Mouse (Mus musculus) stomach, postnatal 0 days (tissue): ENCODE results near the gene Afmid. TPM values are rescaled to one million over a fixed set of nuclear protein-coding genes. Genes with fewer than 3 reads are reported as not detected.

Source experiments
- ATAC-seq: fragments of 200-750 bp; cut with Nextera tagmentation; 2 replicates; pipeline ENCODE4 v1.8.0; 2017; ENCODE audit not compliant: low FRiP score, low TSS enrichment
- DNase-seq: peaks from one replicate; pipeline ENCODE4 v3.0.0-alpha.2; 2016; ENCODE audit warnings: low spot score
- H3K27ac ChIP-seq: fragments of 300-500 bp; sonication (generic); replicated peaks from 2 replicates; pipeline ENCODE4 v1.5.1; 2014; ENCODE audit warnings: mild to moderate bottlenecking, control low read depth
- H3K27me3 ChIP-seq: fragments of 300-500 bp; sonication (generic); 2 replicates; pipeline ENCODE4 v1.6.1; 2014; ENCODE audit warnings: low read length; ENCODE audit not compliant: control insufficient read depth, insufficient read depth
- H3K36me3 ChIP-seq: fragments of 300-500 bp; sonication (generic); 2 replicates; pipeline ENCODE4 v1.6.1; 2014; ENCODE audit warnings: low read length, mixed read lengths; ENCODE audit not compliant: control insufficient read depth, insufficient read depth
- H3K4me1 ChIP-seq: fragments of 300-500 bp; sonication (generic); replicated peaks from 2 replicates; pipeline ENCODE4 v1.6.1; 2014; ENCODE audit warnings: antibody characterized with exemption; ENCODE audit not compliant: control insufficient read depth, insufficient read depth
- H3K4me2 ChIP-seq: fragments of 300-500 bp; sonication (generic); replicated peaks from 2 replicates; pipeline ENCODE4 v1.6.1; 2014; ENCODE audit warnings: low read depth, mild to moderate bottlenecking, control low read depth, moderate library complexity
- H3K4me3 ChIP-seq: fragments of 300-500 bp; sonication (generic); 2 replicates; pipeline ENCODE4 v1.5.1; 2014; ENCODE audit warnings: low read depth, low read length, control low read depth
- H3K9ac ChIP-seq: fragments of 300-500 bp; sonication (generic); 2 replicates; pipeline ENCODE4 v1.6.1; 2014; ENCODE audit warnings: mild to moderate bottlenecking, low read length, control low read depth, mixed read lengths
- H3K9me3 ChIP-seq: fragments of 300-500 bp; sonication (generic); 2 replicates; pipeline ENCODE4 v1.6.1; 2016; ENCODE audit warnings: low read length; ENCODE audit not compliant: control insufficient read depth
- CTCF ChIP-seq: IDR thresholded peaks from 2 replicates; pipeline ENCODE4 v1.5.1; 2016; ENCODE audit warnings: antibody characterized with exemption, low read depth, mild to moderate bottlenecking, moderate library complexity
- EP300 ChIP-seq: optimal IDR thresholded peaks from 2 replicates; pipeline ENCODE3; 2016; ENCODE audit warnings: antibody characterized with exemption
- WGBS: fragments of 180-500 bp; shearing (Covaris S2); extraction: QIAGEN DNeasy Blood & Tissue Kit; methylation state at CpG from one replicate; pipeline ENCODE4 v1.1.7; 2014; 5-methylcytosine and 5-hydroxymethylcytosine counted together
- polyA plus RNA-seq: library from polyadenylated mRNA; unstranded; fragments of >200 nt; fragmentation: Nextera tagmentation; extraction: Ambion mirVana; gene quantifications from 2 replicates; pipeline ENCODE4 v1.2.1, GENCODE M21; 2015

The Afmid gene
- polyA plus RNA-seq, 1 experiment from 2014 or later: 5.7 TPM

DNA sequence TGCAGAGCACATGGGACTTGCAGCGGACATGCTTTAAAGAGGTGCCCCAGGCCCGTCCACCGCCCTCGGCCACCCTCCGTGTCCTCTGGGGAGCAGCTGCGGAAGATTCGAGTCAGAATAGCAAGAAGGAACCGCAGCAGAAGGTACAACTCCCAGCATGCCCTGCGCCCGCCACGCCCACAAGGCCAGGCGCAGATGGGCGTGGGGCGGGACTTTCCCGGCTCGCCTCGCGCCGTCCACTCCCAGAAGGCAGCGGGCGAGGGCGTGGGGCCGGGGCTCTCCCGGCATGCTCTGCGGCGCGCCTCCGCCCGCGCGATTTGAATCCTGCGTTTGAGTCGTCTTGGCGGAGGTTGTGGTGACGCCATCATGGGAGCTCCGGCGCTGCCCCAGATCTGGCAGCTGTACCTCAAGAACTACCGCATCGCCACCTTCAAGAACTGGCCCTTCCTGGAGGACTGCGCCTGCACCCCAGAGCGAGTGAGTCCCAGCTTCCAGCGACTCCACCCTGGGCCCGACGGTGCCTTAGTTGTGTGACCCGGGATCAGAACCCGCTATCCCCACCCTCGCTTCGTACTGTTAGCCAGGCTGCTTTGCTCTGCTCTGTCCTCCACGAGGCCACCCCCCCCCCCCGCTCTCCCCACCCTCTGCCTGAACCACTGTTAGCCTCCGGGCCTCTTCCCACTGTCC is 23.4 kb downstream of the Afmid start, which contains the start of gene Birc5:
Gene Birc5 (plus strand): TSS at position 267 of the 687 bp plus-strand sequence.
- Histone ChIP-seq H3K4me3 (peak within 1 kb of the TSS; percentile 61), H3K4me2 (peak within 1 kb of the TSS; percentile 89), H3K9ac (peak within 1 kb of the TSS; percentile 80), H3K4me1 (peaks cover 9% of the 10 kb centered on the region; the same call in 1 of the 2 replicates), H3K27me3 (no peaks in the 10 kb centered on the region), H3K36me3 (no peaks in the 10 kb centered on the region), H3K9me3 (no peaks in the 10 kb centered on the region), H3K27ac (peak within 1 kb of the TSS; percentile 96)
- DNase-seq: peak; percentile 98
- TF ChIP-seq EP300 (no peak), CTCF (no peak; the same call in 1 of the 2 replicates)
- 0% methylated on average over 51 of the region's 51 CpGs for whole genome bisulfite sequencing
- ATAC-seq: peak; percentile 93

DNA sequence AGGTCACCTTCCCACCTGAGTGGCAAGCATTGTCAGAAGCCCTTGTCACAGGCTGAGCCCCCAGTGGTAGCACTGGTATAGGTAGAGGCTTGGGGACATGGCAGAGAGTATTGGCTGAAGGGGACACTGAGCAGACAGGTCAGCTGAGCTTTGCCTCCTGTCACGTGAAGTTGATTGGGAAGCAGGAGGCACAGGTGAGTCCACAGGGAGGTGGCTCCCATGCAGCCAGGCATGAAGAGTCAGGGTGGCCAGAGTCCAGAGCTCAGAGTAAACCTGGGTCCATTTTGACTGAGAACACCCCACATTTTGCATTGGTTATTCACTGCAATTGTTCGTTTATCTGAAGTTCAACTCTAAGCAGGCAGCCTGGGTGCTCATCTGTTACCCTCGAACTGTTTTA is 27.2 kb downstream of the Afmid start:
- DNase-seq: no peak
- no peak overlapping the region for H3K4me2 ChIP-seq
- H3K4me1 ChIP-seq: peaks cover 9% of the 10 kb centered on the region; the same call in 1 of the 2 replicates
- no peak overlapping the region for H3K27ac ChIP-seq
- 75% methylated on average over 3 of the region's 3 CpGs for WGBS
- H3K9ac ChIP-seq: no peak overlapping the region
- TF ChIP-seq EP300 (no peak), CTCF (no peak)
- no peaks in the 10 kb centered on the region for H3K9me3 ChIP-seq
- H3K4me3 ChIP-seq: no peak overlapping the region
- H3K27me3 ChIP-seq: no peaks in the 10 kb centered on the region
- ATAC-seq: no peak
- no peaks in the 10 kb centered on the region; the same call in 1 of the 2 replicates for H3K36me3 ChIP-seq

DNA sequence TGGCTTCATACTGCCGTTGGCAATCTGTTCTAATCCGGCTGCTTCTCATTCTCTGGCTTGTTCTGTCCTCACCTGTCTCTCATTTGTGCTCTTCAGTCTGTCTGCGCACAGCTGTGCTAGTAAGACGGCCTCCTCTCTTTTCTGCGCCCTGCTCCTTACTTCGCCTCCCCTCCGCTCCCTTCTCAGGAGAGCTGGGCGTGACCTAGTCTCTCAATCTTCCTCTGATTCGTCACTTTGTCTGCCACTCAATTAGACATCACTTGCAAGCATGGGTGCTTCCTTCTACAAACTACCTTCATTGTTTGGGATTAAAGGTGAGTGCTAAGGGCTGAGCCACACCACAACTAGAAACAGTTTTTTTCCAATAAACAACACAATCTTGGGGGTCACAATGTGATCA is 28.5 kb downstream of the Afmid start:
- Histone ChIP-seq H3K9me3 (no peaks in the 10 kb centered on the region), H3K27me3 (no peaks in the 10 kb centered on the region), H3K9ac (no peak overlapping the region), H3K27ac (no peak overlapping the region), H3K36me3 (no peaks in the 10 kb centered on the region; the same call in 1 of the 2 replicates), H3K4me3 (no peak overlapping the region), H3K4me1 (peaks cover 3% of the 10 kb centered on the region; the same call in 1 of the 2 replicates), H3K4me2 (no peak overlapping the region)
- no peak for ATAC-seq
- 93% methylated on average over 9 of the region's 9 CpGs for WGBS
- DNase-seq: no peak
- TF ChIP-seq EP300 (no peak), CTCF (no peak)

DNA sequence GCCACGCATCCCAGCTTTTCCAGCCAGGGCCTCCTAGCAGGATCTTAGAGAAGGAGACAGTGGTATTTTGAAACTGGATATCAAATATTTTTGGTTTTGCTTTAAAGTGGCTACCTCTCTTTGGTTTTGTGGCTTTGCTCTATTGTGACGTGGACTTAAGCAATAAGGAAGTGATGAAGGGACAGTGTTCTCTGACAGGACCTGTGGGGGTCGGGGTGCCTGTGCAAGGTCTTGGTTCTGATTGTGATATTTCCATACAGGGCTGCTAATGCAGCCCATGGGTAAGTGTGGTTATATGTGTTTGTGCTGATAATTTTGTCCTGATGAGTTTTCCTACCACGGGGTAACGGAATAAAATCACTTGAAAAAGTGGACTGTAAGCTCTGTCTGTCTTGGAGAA is 29.6 kb downstream of the Afmid start:
- peaks cover 1% of the 10 kb centered on the region; the same call in 1 of the 2 replicates for H3K4me1 ChIP-seq
- no peak overlapping the region for H3K4me2 ChIP-seq
- no peak overlapping the region for H3K4me3 ChIP-seq
- H3K9ac ChIP-seq: no peak overlapping the region
- DNase-seq (no peak), ATAC-seq (no peak)
- WGBS: 98% methylated on average over 5 of the region's 5 CpGs
- no peak overlapping the region for H3K27ac ChIP-seq
- TF ChIP-seq EP300 (no peak), CTCF (no peak)
- H3K36me3 ChIP-seq: no peaks in the 10 kb centered on the region; the same call in 1 of the 2 replicates
- H3K9me3 ChIP-seq: no peaks in the 10 kb centered on the region
- H3K27me3 ChIP-seq: no peaks in the 10 kb centered on the region

DNA sequence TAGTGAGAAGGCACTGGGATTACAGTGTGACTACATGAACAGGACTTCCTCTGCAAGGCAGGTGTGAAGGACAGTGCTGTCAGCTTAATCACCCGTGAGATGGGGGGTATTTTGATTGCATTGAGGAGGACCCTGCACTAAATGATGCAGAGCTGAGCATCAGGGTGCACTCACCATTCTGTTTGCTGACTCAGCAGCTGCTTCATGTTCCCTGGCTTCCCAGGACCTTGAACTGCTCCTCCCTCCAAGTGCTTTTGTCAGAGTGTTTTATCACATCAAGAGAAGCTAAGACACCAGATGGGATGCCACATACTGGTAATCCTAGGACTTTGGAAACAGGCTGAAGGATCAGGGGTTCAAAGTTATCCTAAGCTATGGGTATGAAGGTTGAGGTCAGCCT is 30.3 kb downstream of the Afmid start:
- Histone ChIP-seq H3K9me3 (no peaks in the 10 kb centered on the region), H3K4me1 (no peaks in the 10 kb centered on the region), H3K27me3 (peaks cover under 1% of the 10 kb centered on the region; the same call in 1 of the 2 replicates), H3K9ac (no peak overlapping the region), H3K4me2 (no peak overlapping the region), H3K36me3 (no peaks in the 10 kb centered on the region; the same call in 1 of the 2 replicates), H3K27ac (no peak overlapping the region), H3K4me3 (no peak overlapping the region)
- DNase-seq (no peak), ATAC-seq (no peak)
- WGBS: 92% methylated on average over 1 of the region's 1 CpGs
- TF ChIP-seq CTCF (no peak), EP300 (no peak)

DNA sequence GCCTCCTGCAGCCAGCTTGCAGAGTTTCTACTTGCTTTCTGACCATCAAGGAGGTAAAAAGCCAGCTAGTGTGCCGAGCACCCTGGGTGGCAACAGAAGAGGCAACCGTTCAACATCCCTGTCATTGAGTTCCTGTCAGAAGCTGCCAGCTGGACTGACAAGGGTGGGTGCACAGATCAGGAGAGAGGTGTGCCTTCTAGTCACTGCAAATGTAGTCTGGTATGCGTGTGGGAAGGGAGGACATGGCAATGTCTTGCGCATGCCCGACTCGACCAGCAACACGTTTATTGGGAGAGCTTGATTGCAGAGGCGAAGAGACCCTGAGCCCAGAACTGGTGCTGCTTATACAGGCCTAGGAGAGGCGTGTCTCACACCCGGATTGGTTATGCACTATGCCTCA is 31.7 kb downstream of the Afmid start:
- H3K4me1 ChIP-seq: no peaks in the 10 kb centered on the region
- TF ChIP-seq CTCF: no peak
- no peak for TF ChIP-seq EP300
- no peak for ATAC-seq
- WGBS: 93% methylated on average over 10 of the region's 10 CpGs
- H3K27me3 ChIP-seq: peaks cover 3% of the 10 kb centered on the region; the same call in 1 of the 2 replicates
- H3K4me2 ChIP-seq: no peak overlapping the region
- H3K27ac ChIP-seq: no peak overlapping the region
- H3K4me3 ChIP-seq: no peak overlapping the region
- no peak overlapping the region for H3K9ac ChIP-seq
- no peaks in the 10 kb centered on the region for H3K9me3 ChIP-seq
- no peak for DNase-seq
- no peaks in the 10 kb centered on the region; the same call in 1 of the 2 replicates for H3K36me3 ChIP-seq
